Mouse (Mus musculus): ENCODE results near the gene Gm47996.

GRCm38 (mm10) chr1:151216417-151216816 lies 6.5 kb downstream of the Gm47996 start:
- TF ChIP-seq CTCF (IDR thresholded peaks at IDR 0.05; ENCODE audit: low read depth) (no peak), EP300 (IDR thresholded peaks at IDR 0.05; ENCODE audit: low read depth) (no peak)
